ENCODE assay signal across 8 mouse cellular contexts in the genomic region with DNA sequence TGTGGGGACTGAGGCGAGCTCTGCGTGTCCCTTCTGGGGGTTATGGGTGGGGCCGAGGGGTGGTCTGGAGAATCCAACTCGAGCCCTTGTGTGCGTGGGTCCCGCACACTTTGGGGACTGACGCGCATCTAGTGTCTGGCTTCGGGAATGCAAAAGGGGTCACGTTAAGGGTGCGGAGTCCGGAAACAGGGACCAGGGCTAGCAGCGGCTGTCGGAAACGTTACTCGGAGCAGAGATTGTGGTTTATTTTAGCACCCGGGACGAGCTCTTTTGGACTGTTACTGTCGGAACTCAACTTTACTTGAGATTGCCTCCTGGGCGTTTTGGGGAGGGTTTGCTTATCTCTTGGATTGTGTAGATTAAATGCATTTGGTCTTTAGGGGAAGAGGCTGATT. TPM values are rescaled to one million over a fixed set of nuclear protein-coding genes. Genes with fewer than 3 reads are reported as not detected.
A peak's percentile ranks its signal among the peaks of the same experiment; 100 is the strongest.
DNase-seq lines count a peak whose midpoint lies in the region; ATAC-seq and TF ChIP-seq lines count a peak whose summit lies in the region.

No protein-coding gene starts in this region.

- peak overlapping the region; percentile 97 for H3ac ChIP-seq in C2C12 (ENCODE audit: control insufficient read depth, insufficient read length, low read depth)

- peaks cover 57% of the 10 kb centered on the region for H3K79me2 ChIP-seq in C2C12 (ENCODE audit: control insufficient read depth, insufficient read depth)

- no peak for ATAC-seq in heart, embryonic 11.5 days (replicated peaks; ENCODE audit: insufficient number of reproducible peaks, low FRiP score, low TSS enrichment)
- no peak for ATAC-seq in kidney, postnatal 0 days (replicated peaks; ENCODE audit: low FRiP score, low read depth)
- ATAC-seq in stomach, postnatal 0 days (ENCODE audit: low FRiP score, low TSS enrichment) = no peak

- no peaks in the 10 kb centered on the region for H3K36me3 ChIP-seq in C2C12 (ENCODE audit: control insufficient read depth, insufficient read depth)
- no peaks in the 10 kb centered on the region for H3K36me3 ChIP-seq in heart, embryonic 11.5 days (ENCODE audit: control insufficient read depth, insufficient read depth, low read length)
- H3K36me3 ChIP-seq in kidney, postnatal 0 days (ENCODE audit: insufficient read depth, low read length) = no peaks in the 10 kb centered on the region
- no peaks in the 10 kb centered on the region for H3K36me3 ChIP-seq in stomach, postnatal 0 days (ENCODE audit: control insufficient read depth, insufficient read depth, low read length)

- no peaks in the 10 kb centered on the region for H3K27me3 ChIP-seq in cerebellum, adult 2 months (ENCODE audit: control insufficient read depth, insufficient read depth, low read length)
- no peaks in the 10 kb centered on the region for H3K27me3 ChIP-seq in C2C12 (ENCODE audit: control insufficient read depth, insufficient read depth, insufficient read length)
- H3K27me3 ChIP-seq in heart, embryonic 11.5 days (ENCODE audit: control insufficient read depth, insufficient read depth, low read length) = no peaks in the 10 kb centered on the region
- no peaks in the 10 kb centered on the region for H3K27me3 ChIP-seq in kidney, postnatal 0 days (ENCODE audit: insufficient read depth, low read length)
- H3K27me3 ChIP-seq in stomach, postnatal 0 days (ENCODE audit: control insufficient read depth, insufficient read depth, low read length) = no peaks in the 10 kb centered on the region

- TF ChIP-seq CTCF in cerebellum, adult 2 months (IDR thresholded peaks at IDR 0.05; ENCODE audit: borderline replicate concordance, insufficient read depth, low read depth, low read length) = no peak
- no peak for TF ChIP-seq CTCF in C2C12 (IDR thresholded peaks at IDR 0.05; ENCODE audit: control insufficient read depth, insufficient read depth, insufficient read length)
- TF ChIP-seq CTCF in kidney, postnatal 0 days (IDR thresholded peaks at IDR 0.05; ENCODE audit: low read depth) = no peak
- TF ChIP-seq CTCF in stomach, postnatal 0 days (IDR thresholded peaks at IDR 0.05; ENCODE audit: low read depth) = no peak

- peaks cover 49% of the 10 kb centered on the region for H3K79me3 ChIP-seq in C2C12 (ENCODE audit: low read depth)

- no peak for TF ChIP-seq POLR2A in cerebellum, adult 2 months (IDR thresholded peaks at IDR 0.05; ENCODE audit: borderline replicate concordance, insufficient read depth, low read length)

- peak overlapping the region; percentile 81 for H3K4me3 ChIP-seq in cerebellum, adult 2 months (replicated peaks; ENCODE audit: insufficient read depth, low read depth, low read length)
- H3K4me3 ChIP-seq in C2C12 (ENCODE audit: insufficient read depth, poor library complexity, severe bottlenecking) = peak overlapping the region; percentile 79
- peak overlapping the region; percentile 69 for H3K4me3 ChIP-seq in heart, embryonic 11.5 days (ENCODE audit: low read depth, low read length)
- peak overlapping the region; percentile 90 for H3K4me3 ChIP-seq in kidney, postnatal 0 days (replicated peaks; ENCODE audit: low read depth, low read length)
- H3K4me3 ChIP-seq in stomach, postnatal 0 days (ENCODE audit: low read depth, low read length) = peak overlapping the region; percentile 91

- no peaks in the 10 kb centered on the region for H3K9me3 ChIP-seq in heart, embryonic 11.5 days (replicated peaks; ENCODE audit: control insufficient read depth, low read length)
- H3K9me3 ChIP-seq in kidney, postnatal 0 days (replicated peaks; ENCODE audit: low read length) = no peaks in the 10 kb centered on the region
- no peaks in the 10 kb centered on the region for H3K9me3 ChIP-seq in stomach, postnatal 0 days (ENCODE audit: control insufficient read depth, low read length)

- under 1% methylated on average over 20 of the region's 20 CpGs for WGBS in cerebellum, adult 2 months
- WGBS in heart, embryonic 11.5 days (ENCODE audit: insufficient replicate concordance) = under 1% methylated on average over 20 of the region's 20 CpGs
- WGBS in kidney, postnatal 0 days = 0% methylated on average over 20 of the region's 20 CpGs
- WGBS in stomach, postnatal 0 days = 0% methylated on average over 20 of the region's 20 CpGs

- H3K27ac ChIP-seq in cerebellum, adult 2 months (ENCODE audit: insufficient read depth, low read length) = peak overlapping the region; percentile 81
- H3K27ac ChIP-seq in heart, embryonic 11.5 days (ENCODE audit: low read depth, low read length) = peak overlapping the region; percentile 95
- peak overlapping the region; percentile 96 for H3K27ac ChIP-seq in kidney, postnatal 0 days
- peak overlapping the region; percentile 95 for H3K27ac ChIP-seq in stomach, postnatal 0 days (replicated peaks)

- H3K4me1 ChIP-seq in cerebellum, adult 2 months (ENCODE audit: control insufficient read depth, insufficient read depth, low read length) = no peaks in the 10 kb centered on the region
- H3K4me1 ChIP-seq in heart, embryonic 11.5 days (ENCODE audit: control insufficient read depth, insufficient read depth, low read length) = peaks cover 9% of the 10 kb centered on the region; the same call in 1 of the 2 replicates
- 0 out of 2 replicates have a peak, but pooled peaks cover 4% of the 10 kb centered on the region for H3K4me1 ChIP-seq in kidney, postnatal 0 days (replicated peaks; ENCODE audit: insufficient read depth, low read length)
- no peaks in the 10 kb centered on the region for H3K4me1 ChIP-seq in stomach, postnatal 0 days (replicated peaks; ENCODE audit: control insufficient read depth, insufficient read depth)

- peak overlapping the region; percentile 90 for H3K9ac ChIP-seq in heart, embryonic 11.5 days (ENCODE audit: low read depth, low read length)
- H3K9ac ChIP-seq in kidney, postnatal 0 days (ENCODE audit: low read depth, low read length) = peak overlapping the region; percentile 90
- peak overlapping the region; percentile 86 for H3K9ac ChIP-seq in stomach, postnatal 0 days (ENCODE audit: low read length)

- TF ChIP-seq EP300 in stomach, postnatal 0 days (optimal IDR thresholded peaks at IDR 0.05) = no peak

- DNase-seq in cerebellum, adult 2 months = no peak
- no peak for DNase-seq in cerebellum, adult 9-11 months
- DNase-seq in embryo, embryonic 10.5 days (ENCODE audit: low spot score) = peak; percentile 61
- peak; percentile 79 for DNase-seq in kidney, postnatal 0 days (ENCODE audit: low spot score)
- DNase-seq in lung, postnatal 25 days (ENCODE audit: low spot score) = peak; percentile 29
- peak; percentile 43 for DNase-seq in stomach, postnatal 0 days (ENCODE audit: low spot score)

- peak overlapping the region; percentile 78 for H3K4me2 ChIP-seq in heart, embryonic 11.5 days
- H3K4me2 ChIP-seq in kidney, postnatal 0 days (ENCODE audit: low read length) = peak overlapping the region; percentile 89
- peak overlapping the region; percentile 93 for H3K4me2 ChIP-seq in stomach, postnatal 0 days (replicated peaks; ENCODE audit: low read depth)

TF ChIP-seq in C2C12, 6 proteins besides CTCF, POLR2A, EP300 and RAD21:
- TF ChIP-seq FOSL1 (IDR thresholded peaks at IDR 0.05; ENCODE audit: insufficient read depth, low read length, poor library complexity, severe bottlenecking) (no peak), MAX (IDR thresholded peaks at IDR 0.05) (no peak), MYOD1 (IDR thresholded peaks at IDR 0.05; ENCODE audit: control insufficient read depth, insufficient read length, low read depth) (no peak), CEBPB (IDR thresholded peaks at IDR 0.05; ENCODE audit: low read depth) (no peak), MYOG (IDR thresholded peaks at IDR 0.05; ENCODE audit: control insufficient read depth, extremely low read depth, insufficient read length) (no peak), USF1 (IDR thresholded peaks at IDR 0.05; ENCODE audit: low read depth) (no peak)

RNA-seq across cellular contexts. Expression of gene Map4, which starts 1.1 kb away (rescaled TPM):
- polyA plus RNA-seq in cerebellum, adult 2 months (2012; rRNA removed) = 559 and 576 TPM in 2 replicates
- 135 TPM for polyA plus RNA-seq in C2C12 (2012; fragmentation: generic; extraction: Trizol)
- 64.9 and 93.6 TPM in 2 replicates for polyA plus RNA-seq in heart, embryonic 11.5 days (2014; fragmentation: Nextera tagmentation; extraction: Ambion mirVana)
- polyA plus RNA-seq in kidney, postnatal 0 days (2015; fragmentation: Nextera tagmentation; extraction: Ambion mirVana) = 33.9 and 36.9 TPM in 2 replicates
- 25.4 and 28.1 TPM in 2 replicates for polyA plus RNA-seq in stomach, postnatal 0 days (2015; fragmentation: Nextera tagmentation; extraction: Ambion mirVana)

RNA-seq across cellular contexts. Expression of gene Cdc25a, which starts 57.0 kb away (rescaled TPM):
- 9.2 and 9.6 TPM in 2 replicates for polyA plus RNA-seq in cerebellum, adult 2 months (2012; rRNA removed)
- 23.3 TPM for polyA plus RNA-seq in C2C12 (2012; fragmentation: generic; extraction: Trizol)
- polyA plus RNA-seq in heart, embryonic 11.5 days (2014; fragmentation: Nextera tagmentation; extraction: Ambion mirVana) = 22.0 and 23.7 TPM in 2 replicates
- 15.6 and 15.7 TPM in 2 replicates for polyA plus RNA-seq in kidney, postnatal 0 days (2015; fragmentation: Nextera tagmentation; extraction: Ambion mirVana)
- polyA plus RNA-seq in stomach, postnatal 0 days (2015; fragmentation: Nextera tagmentation; extraction: Ambion mirVana) = 17.8 and 18.4 TPM in 2 replicates

Comparison
In these comparisons a context has a peak if more than half of its experiments do, and no peak if none do; other contexts are left out.
1. DNase-seq: peak in embryo, embryonic 10.5 days (single experiment), kidney, postnatal 0 days (single experiment), lung, postnatal 25 days (single experiment) and stomach, postnatal 0 days (single experiment); none in cerebellum, adult 2 months (0 of 2) and cerebellum, adult 9-11 months (single experiment).
2. Peak in every context shown above with its lines, with median percentiles within 50 percentile points of each other: H3K27ac ChIP-seq, H3K4me3 ChIP-seq, H3K4me2 ChIP-seq and H3K9ac ChIP-seq.